Mouse (Mus musculus) bone marrow, adult 2 months (tissue): ENCODE data around the gene A630095N17Rik. TPM values are rescaled to one million over a fixed set of nuclear protein-coding genes. Genes with fewer than 3 reads are reported as not detected.

ENCODE experiments used
- H3K27ac ChIP-seq: fragments of 200-500 bp; 2 replicates; pipeline ENCODE4 v1.5.1; 2012; ENCODE audit warnings: low read depth, mild to moderate bottlenecking, control low read depth, inconsistent platforms, low read length; ENCODE audit not compliant: control insufficient read depth, poor library complexity, insufficient read depth
- H3K4me1 ChIP-seq: fragments of 200-500 bp; 2 replicates; pipeline ENCODE4 v1.6.1; 2011; ENCODE audit warnings: low read length; ENCODE audit not compliant: control insufficient read depth, insufficient read depth
- H3K4me3 ChIP-seq: fragments of 200-500 bp; replicated peaks from 2 replicates; pipeline ENCODE3; 2011; ENCODE audit warnings: mild to moderate bottlenecking, low read depth, low read length, control low read depth; ENCODE audit not compliant: control insufficient read depth
- CTCF ChIP-seq: fragments of 200-500 bp; IDR thresholded peaks from 2 replicates; pipeline ENCODE4 v1.5.1; 2011; ENCODE audit warnings: low read length, control low read depth; ENCODE audit not compliant: control insufficient read depth, insufficient read depth
- POLR2A ChIP-seq: fragments of 200-500 bp; IDR thresholded peaks from 2 replicates; pipeline ENCODE4 v1.6.1; 2011; ENCODE audit warnings: low read depth, mild to moderate bottlenecking, control low read depth, low read length, borderline replicate concordance; ENCODE audit not compliant: control insufficient read depth
- WGBS: fragments of 180-500 bp; shearing (Covaris S2); methylation state at CpG from one replicate; pipeline ENCODE4 v1.1.7; 2018; 5-methylcytosine and 5-hydroxymethylcytosine counted together
- polyA plus RNA-seq: library from polyadenylated mRNA; stranded (reverse); fragments of >200 nt; gene quantifications from 2 replicates; pipeline ENCODE4 v1.2.4, GENCODE M21; 2011; ENCODE audit warnings: low replicate concordance; ENCODE audit not compliant: missing spikeins, insufficient read depth, insufficient read length

Gene A630095N17Rik
- not detected in 2 replicates for polyA plus RNA-seq

DNA sequence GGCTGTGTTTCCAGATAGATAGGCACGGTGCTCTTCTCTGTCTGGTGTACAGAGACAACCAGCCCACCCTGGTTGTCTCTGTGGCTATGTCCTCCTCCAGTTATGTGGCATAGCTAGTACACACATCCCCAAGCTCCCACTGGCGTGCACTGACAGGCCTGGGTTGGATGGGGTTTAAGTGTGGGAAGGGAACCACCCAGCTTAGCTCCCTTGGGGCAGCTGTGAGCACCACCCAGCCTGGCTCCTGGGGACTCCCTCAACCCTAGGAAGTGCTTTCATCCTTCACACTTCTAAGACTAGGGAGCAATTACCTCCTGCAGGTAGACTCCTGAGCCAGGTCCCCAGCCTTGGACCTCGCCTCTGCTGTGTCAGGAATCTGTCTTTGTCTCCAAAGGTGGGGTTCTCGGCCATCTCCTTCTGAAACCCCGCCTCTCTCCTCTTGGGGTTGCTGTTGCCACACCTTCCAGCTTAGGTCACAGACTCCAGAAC is at the start of gene A630095N17Rik:
Gene A630095N17Rik, minus strand, starts transcription at position 439 of the 489 bp plus-strand sequence.
- peaks cover 4% of the 10 kb centered on the region for H3K4me1 ChIP-seq
- no peak within 1 kb of the TSS for H3K27ac ChIP-seq
- 73% methylated on average over 5 of the region's 5 CpGs for WGBS

GRCm38 (mm10) chr1:75278228-75278627 is 46.3 kb upstream of the A630095N17Rik start, which contains the start of gene Resp18:
Gene Resp18 (minus strand): TSS chr1:75278415.
- H3K4me3 ChIP-seq = no peak within 1 kb of the TSS
- no peak within 1 kb of the TSS for H3K27ac ChIP-seq
- no peaks in the 10 kb centered on the region for H3K4me1 ChIP-seq
- WGBS = 8% methylated on average over 13 of the region's 13 CpGs
- TF ChIP-seq POLR2A = no peak

More for the DNA sequence above, at the start of gene A630095N17Rik:
- no peak within 1 kb of the TSS for H3K4me3 ChIP-seq
- no peak for TF ChIP-seq CTCF
- TF ChIP-seq POLR2A = no peak

DNA sequence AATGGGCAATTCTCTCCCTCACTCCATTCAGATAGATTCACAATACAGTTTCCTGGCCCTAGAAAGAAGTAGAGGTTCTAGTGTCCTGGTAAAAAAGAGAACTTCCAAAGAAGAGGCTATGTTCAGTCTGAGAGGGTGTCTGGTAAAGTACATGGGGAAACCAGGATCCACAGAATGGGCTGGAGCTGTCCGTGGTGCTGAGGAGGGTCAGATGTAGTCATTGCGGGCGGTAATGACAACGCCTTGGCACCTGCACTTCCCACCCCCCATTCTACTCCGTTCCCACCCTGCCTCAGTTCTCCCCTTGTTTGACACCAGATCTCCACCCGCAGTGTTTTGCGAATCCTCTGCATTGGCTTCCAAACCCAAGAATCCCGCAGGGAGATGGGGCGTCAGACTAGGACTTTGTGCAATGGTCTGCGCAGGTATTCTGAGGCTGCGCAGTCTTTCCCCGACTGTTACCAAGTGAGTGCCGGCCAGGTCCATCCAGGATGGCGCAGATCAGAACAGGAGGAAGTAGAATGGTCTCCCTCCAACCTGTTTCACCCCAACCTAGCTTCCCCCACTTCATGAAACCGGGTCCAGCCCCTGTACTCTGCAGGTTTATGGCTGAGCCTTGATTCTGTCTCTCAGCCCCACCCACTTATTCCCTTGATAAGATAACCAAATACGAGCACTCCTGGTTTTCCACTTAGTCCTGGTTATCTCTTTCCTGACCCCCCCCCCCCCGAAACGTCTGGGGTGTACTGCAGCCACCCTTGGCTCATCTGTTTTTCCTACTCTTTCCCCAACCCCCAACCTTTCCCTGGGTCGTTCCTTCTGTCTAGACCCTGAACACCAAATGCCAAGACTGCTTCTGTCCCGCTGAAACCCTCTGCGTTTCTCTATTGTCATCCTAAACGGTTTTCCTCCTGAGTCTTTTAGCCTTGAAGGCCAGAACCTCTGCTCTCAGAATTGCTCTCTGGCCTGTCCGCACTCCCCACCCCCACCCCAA is 45.6 kb upstream of the A630095N17Rik start:
- 10% methylated on average over 23 of the region's 23 CpGs for WGBS

DNA sequence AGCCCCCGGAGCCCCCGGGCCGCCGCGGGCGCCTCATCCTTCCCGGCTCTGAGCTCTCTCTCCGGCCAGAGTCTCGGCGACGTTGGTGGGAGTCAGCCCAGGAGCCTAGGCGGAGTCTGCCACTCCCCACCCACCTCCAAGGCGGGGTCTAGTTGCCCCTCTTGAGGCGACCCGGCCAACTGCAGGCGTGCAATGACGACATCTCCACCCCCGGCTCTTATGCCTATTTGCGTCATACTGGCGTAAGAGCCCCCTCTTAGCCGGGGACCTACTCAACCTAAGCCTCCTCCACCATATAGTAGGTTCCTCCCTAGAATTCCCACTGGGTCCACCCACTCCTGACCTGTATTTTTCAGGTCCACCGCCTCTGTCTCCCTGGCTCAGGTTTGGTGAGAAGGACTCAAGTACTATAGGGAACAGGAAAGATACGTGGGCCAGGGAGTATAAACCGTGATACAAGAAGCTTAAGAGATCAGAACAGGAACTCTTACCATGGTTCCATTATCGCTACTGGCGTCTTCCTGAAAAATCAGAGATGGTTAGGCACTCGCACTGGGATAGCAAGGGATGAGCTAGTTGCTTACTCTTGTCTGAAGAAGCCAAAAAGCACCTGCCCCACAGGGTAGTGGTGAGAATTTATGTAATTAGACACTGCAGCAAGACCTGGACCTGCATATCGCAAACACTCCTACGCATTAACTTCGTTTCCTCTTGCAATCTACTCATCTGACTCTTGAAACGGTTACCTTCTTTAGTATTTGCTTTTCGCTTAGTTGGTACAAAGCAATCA is 32.4 kb upstream of the A630095N17Rik start, which contains the start of gene Ptprn:
Gene Ptprn, minus strand, starts transcription at position 412 of the 790 bp plus-strand sequence.
- WGBS = 14% methylated on average over 32 of the region's 32 CpGs
- H3K4me3 ChIP-seq = no peak within 1 kb of the TSS
- no peak within 1 kb of the TSS for H3K27ac ChIP-seq
- H3K4me1 ChIP-seq = no peaks in the 10 kb centered on the region
- TF ChIP-seq POLR2A (no peak), CTCF (no peak)

More for the DNA sequence above, 45.6 kb upstream of the A630095N17Rik start:
- TF ChIP-seq CTCF (no peak), POLR2A (no peak)
- no peak overlapping the region for H3K27ac ChIP-seq
- H3K4me1 ChIP-seq = no peaks in the 10 kb centered on the region
- H3K4me3 ChIP-seq = no peak overlapping the region

DNA sequence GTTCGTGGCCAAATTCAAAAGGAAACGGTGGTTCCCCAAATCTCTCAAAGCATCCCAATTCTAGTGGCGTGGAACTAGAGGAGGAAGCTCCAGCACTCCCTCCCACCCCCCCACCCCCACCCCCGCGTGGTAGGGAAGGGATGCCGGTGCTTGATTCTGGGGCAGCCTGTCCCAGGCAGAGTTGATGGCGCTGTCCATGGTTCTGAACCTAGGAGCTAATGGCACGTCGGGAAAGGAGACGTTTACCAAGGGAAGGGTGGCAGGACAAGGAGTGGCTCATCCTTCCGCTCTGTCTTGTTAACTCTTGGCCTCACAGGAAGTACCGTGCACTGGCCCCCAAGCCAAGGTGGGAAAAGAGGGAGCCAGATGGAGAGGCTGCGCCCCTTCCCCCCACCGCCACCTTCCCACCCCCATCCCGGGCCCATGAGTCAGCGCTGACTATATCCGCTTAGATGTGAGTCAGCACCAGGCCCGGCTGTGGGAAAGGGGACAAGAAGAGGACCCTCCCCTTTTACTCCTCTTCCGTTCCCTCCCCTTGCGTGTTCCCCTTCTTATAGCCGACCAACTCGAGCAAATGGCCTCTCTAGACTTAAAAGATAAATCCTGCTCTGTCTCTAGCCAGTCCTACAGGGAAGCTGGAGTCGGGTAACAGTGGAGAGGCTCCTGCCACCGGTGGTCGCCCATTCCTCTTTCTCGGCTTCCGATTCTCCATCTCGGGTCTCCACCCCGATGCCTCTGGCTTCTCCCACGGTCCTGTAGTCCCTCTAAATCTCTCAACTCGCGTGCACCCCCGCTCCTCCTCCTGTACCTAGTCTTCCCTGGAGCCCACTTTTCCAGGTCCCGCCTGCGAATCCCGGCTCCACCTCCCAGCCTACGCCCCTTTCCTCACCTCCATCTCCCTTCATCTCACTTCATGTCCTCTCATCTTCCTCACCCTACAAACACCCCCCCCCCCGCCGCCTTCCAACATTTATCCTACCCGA is 31.4 kb upstream of the A630095N17Rik start:
- H3K27ac ChIP-seq = no peak overlapping the region
- WGBS = 3% methylated on average over 40 of the region's 40 CpGs
- no peak overlapping the region for H3K4me3 ChIP-seq
- TF ChIP-seq CTCF (no peak), POLR2A (no peak)
- no peaks in the 10 kb centered on the region for H3K4me1 ChIP-seq

GRCm38 (mm10) chr1:75261278-75261677 is 29.4 kb upstream of the A630095N17Rik start:
- TF ChIP-seq CTCF = no peak
- no peak for TF ChIP-seq POLR2A
- Histone ChIP-seq H3K4me3 (no peak overlapping the region), H3K4me1 (no peaks in the 10 kb centered on the region), H3K27ac (no peak overlapping the region)

DNA sequence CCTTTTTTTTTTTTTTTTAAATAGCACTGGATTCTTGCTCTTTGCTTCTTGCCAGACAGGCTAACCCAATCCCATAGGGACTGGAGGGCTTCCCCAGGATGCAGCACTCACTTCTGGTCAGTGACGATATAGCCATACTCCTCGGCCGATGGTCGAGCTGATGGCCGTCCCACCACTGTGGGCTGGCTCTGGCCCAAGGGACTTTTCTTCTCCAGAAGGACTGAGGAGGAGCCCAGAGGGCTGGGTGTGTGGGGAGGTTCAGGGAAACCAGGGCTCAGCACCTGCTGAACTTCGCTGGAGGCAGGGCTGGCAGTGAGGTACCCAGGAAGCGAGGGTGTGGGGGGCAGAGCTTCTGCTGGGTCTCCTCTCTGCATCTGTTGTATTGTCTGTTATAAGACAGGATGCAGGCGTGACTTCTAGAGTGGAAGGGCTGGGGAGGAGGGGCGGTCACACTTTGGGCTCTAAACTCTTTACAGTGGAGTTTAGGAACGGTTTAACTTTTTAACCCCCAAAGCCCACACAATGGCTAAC is 23.7 kb upstream of the A630095N17Rik start:
- Histone ChIP-seq H3K27ac (no peak overlapping the region), H3K4me1 (peaks cover 1% of the 10 kb centered on the region), H3K4me3 (no peak overlapping the region)
- WGBS = 37% methylated on average over 10 of the region's 10 CpGs
- no peak for TF ChIP-seq CTCF
- TF ChIP-seq POLR2A = no peak
